Mouse (Mus musculus) limb, embryonic 14.5 days (tissue): ENCODE measurements around the gene Aldh1b1. TPM values are rescaled to one million over a fixed set of nuclear protein-coding genes. Genes with fewer than 3 reads are reported as not detected.

Experiments
- ATAC-seq: fragments of 200-750 bp; cut with Nextera tagmentation; 2 replicates; pipeline ENCODE4 v1.8.0; 2017; ENCODE audit warnings: low read depth, moderate number of reproducible peaks, moderate TSS enrichment; ENCODE audit not compliant: low FRiP score
- DNase-seq: peaks from one replicate; pipeline ENCODE4 v3.0.0-alpha.2; 2015; ENCODE audit warnings: low spot score
- H3K27ac ChIP-seq: fragments of 300-500 bp; sonication (generic); replicated peaks from 2 replicates; pipeline ENCODE4 v1.5.1; 2014; ENCODE audit warnings: low read depth, mild to moderate bottlenecking, low read length, moderate library complexity, mixed read lengths
- H3K27me3 ChIP-seq: fragments of 300-500 bp; sonication (generic); 2 replicates; pipeline ENCODE4 v1.6.1; 2014; ENCODE audit warnings: low read length, mixed read lengths; ENCODE audit not compliant: control insufficient read depth, insufficient read depth
- H3K36me3 ChIP-seq: fragments of 300-500 bp; sonication (generic); 2 replicates; pipeline ENCODE4 v1.6.1; 2014; ENCODE audit warnings: mild to moderate bottlenecking, low read length, moderate library complexity, mixed read lengths; ENCODE audit not compliant: control insufficient read depth, insufficient read depth
- H3K4me1 ChIP-seq: fragments of 300-500 bp; sonication (generic); 2 replicates; pipeline ENCODE4 v1.6.1; 2014; ENCODE audit warnings: antibody characterized with exemption, low read length, mixed read lengths; ENCODE audit not compliant: control insufficient read depth, insufficient read depth
- H3K4me2 ChIP-seq: fragments of 300-500 bp; sonication (generic); replicated peaks from 2 replicates; pipeline ENCODE4 v1.6.1; 2014; ENCODE audit warnings: low read depth, mild to moderate bottlenecking, low read length, moderate library complexity; ENCODE audit not compliant: severe bottlenecking
- H3K4me3 ChIP-seq: fragments of 300-500 bp; sonication (generic); replicated peaks from 2 replicates; pipeline ENCODE4 v1.5.1; 2014; ENCODE audit warnings: low read length
- H3K9ac ChIP-seq: fragments of 300-500 bp; sonication (generic); 2 replicates; pipeline ENCODE4 v1.6.1; 2014; ENCODE audit warnings: mild to moderate bottlenecking, low read depth, low read length, moderate library complexity; ENCODE audit not compliant: severe bottlenecking
- H3K9me3 ChIP-seq: fragments of 300-500 bp; sonication (generic); 2 replicates; pipeline ENCODE4 v1.6.1; 2016; ENCODE audit warnings: low read length; ENCODE audit not compliant: control insufficient read depth
- POLR2A ChIP-seq: fragments of 200-500 bp; IDR thresholded peaks from 2 replicates; pipeline ENCODE4 v1.8.0; 2012; ENCODE audit warnings: inconsistent platforms, mild to moderate bottlenecking, moderate library complexity, borderline replicate concordance; ENCODE audit not compliant: insufficient read depth, insufficient read length; ENCODE audit errors: extremely low read depth
- WGBS: fragments of 180-500 bp; shearing (Covaris S2); extraction: QIAGEN DNeasy Blood & Tissue Kit; methylation state at CpG from one replicate; pipeline ENCODE4 v1.1.7; 2014; 5-methylcytosine and 5-hydroxymethylcytosine counted together
- polyA plus RNA-seq, 2 experiments: library from polyadenylated mRNA; depleted of rRNA in 1 of 2; stranded (reverse) in 1 of 2; unstranded in 1 of 2; fragments of >200 nt; fragmentation: Nextera tagmentation in 1 of 2; extraction: Ambion mirVana in 1 of 2; gene quantifications; 2 replicates each; pipeline versions ENCODE4 v1.2.1 to v1.2.3; 2012 to 2014

Gene Aldh1b1
- polyA plus RNA-seq, 2 experiments, result 1.0 to 1.3 TPM

GRCm38 (mm10) chr4:45755097-45755496 is 43.7 kb upstream of the Aldh1b1 start:
- no peaks in the 10 kb centered on the region for H3K27me3 ChIP-seq
- H3K4me2 ChIP-seq, result no peak overlapping the region
- DNase-seq, result no peak
- H3K27ac ChIP-seq, result no peak overlapping the region
- no peaks in the 10 kb centered on the region for H3K36me3 ChIP-seq
- H3K4me3 ChIP-seq, result no peak overlapping the region
- H3K4me1 ChIP-seq, result peaks cover 18% of the 10 kb centered on the region
- no peak for ATAC-seq
- H3K9me3 ChIP-seq, result no peaks in the 10 kb centered on the region
- no peak overlapping the region for H3K9ac ChIP-seq
- WGBS, result 54% methylated on average over 9 of the region's 9 CpGs
- no peak for TF ChIP-seq POLR2A

GRCm38 (mm10) chr4:45755881-45756280 is 42.9 kb upstream of the Aldh1b1 start:
- peaks cover 18% of the 10 kb centered on the region for H3K4me1 ChIP-seq
- no peak overlapping the region for H3K9ac ChIP-seq
- no peaks in the 10 kb centered on the region for H3K36me3 ChIP-seq
- H3K4me2 ChIP-seq, result no peak overlapping the region
- TF ChIP-seq POLR2A, result no peak
- DNase-seq (peak; percentile 60), ATAC-seq (peak; percentile 47; the same call in 1 of the 2 replicates)
- H3K9me3 ChIP-seq, result no peaks in the 10 kb centered on the region
- no peak overlapping the region for H3K27ac ChIP-seq
- no peaks in the 10 kb centered on the region for H3K27me3 ChIP-seq
- no peak overlapping the region for H3K4me3 ChIP-seq
- WGBS, result 61% methylated on average over 17 of the region's 17 CpGs

GRCm38 (mm10) chr4:45757941-45758340 is 40.9 kb upstream of the Aldh1b1 start:
- H3K9ac ChIP-seq, result no peak overlapping the region
- 24% methylated on average over 5 of the region's 5 CpGs for WGBS
- TF ChIP-seq POLR2A, result no peak
- H3K36me3 ChIP-seq, result no peaks in the 10 kb centered on the region
- no peak for ATAC-seq
- no peak overlapping the region for H3K27ac ChIP-seq
- no peak overlapping the region for H3K4me2 ChIP-seq
- H3K9me3 ChIP-seq, result no peaks in the 10 kb centered on the region
- no peak overlapping the region for H3K4me3 ChIP-seq
- H3K27me3 ChIP-seq, result no peaks in the 10 kb centered on the region
- H3K4me1 ChIP-seq, result peaks cover 18% of the 10 kb centered on the region
- no peak for DNase-seq

- ATAC-seq (no peak), DNase-seq (no peak)
- 83% methylated on average over 8 of the region's 8 CpGs for WGBS
- Histone ChIP-seq H3K27ac (no peak overlapping the region), H3K4me2 (no peak overlapping the region), H3K27me3 (peaks cover 3% of the 10 kb centered on the region; the same call in 1 of the 2 replicates), H3K9me3 (no peaks in the 10 kb centered on the region), H3K36me3 (no peaks in the 10 kb centered on the region), H3K4me1 (peaks cover 26% of the 10 kb centered on the region), H3K9ac (no peak overlapping the region), H3K4me3 (no peak overlapping the region)
- TF ChIP-seq POLR2A, result no peak
Observed at GRCm38 (mm10) chr4:45759411-45759810, 39.4 kb upstream of the Aldh1b1 start.

- Histone ChIP-seq H3K27ac (no peak overlapping the region), H3K4me1 (peaks cover 29% of the 10 kb centered on the region), H3K36me3 (no peaks in the 10 kb centered on the region), H3K4me3 (no peak overlapping the region), H3K9ac (no peak overlapping the region), H3K9me3 (no peaks in the 10 kb centered on the region), H3K4me2 (no peak overlapping the region), H3K27me3 (peaks cover 25% of the 10 kb centered on the region)
- no peak for TF ChIP-seq POLR2A
- WGBS, result 83% methylated on average over 4 of the region's 4 CpGs
- ATAC-seq, result no peak
- DNase-seq, result no peak
Observed at GRCm38 (mm10) chr4:45762600-45762999, 36.2 kb upstream of the Aldh1b1 start.
